Mouse (Mus musculus) cerebellum, adult (tissue): ENCODE data around the gene Dnah17.

ENCODE experiments used
- ATAC-seq: cut with Nextera tagmentation; 2 replicates; pipeline ENCODE4 v1.9.2; 2017; ENCODE audit warnings: mild to moderate bottlenecking, moderate library complexity, mixed read lengths; ENCODE audit not compliant: insufficient number of reproducible peaks, low FRiP score, low TSS enrichment

Dnah17 gene

DNA sequence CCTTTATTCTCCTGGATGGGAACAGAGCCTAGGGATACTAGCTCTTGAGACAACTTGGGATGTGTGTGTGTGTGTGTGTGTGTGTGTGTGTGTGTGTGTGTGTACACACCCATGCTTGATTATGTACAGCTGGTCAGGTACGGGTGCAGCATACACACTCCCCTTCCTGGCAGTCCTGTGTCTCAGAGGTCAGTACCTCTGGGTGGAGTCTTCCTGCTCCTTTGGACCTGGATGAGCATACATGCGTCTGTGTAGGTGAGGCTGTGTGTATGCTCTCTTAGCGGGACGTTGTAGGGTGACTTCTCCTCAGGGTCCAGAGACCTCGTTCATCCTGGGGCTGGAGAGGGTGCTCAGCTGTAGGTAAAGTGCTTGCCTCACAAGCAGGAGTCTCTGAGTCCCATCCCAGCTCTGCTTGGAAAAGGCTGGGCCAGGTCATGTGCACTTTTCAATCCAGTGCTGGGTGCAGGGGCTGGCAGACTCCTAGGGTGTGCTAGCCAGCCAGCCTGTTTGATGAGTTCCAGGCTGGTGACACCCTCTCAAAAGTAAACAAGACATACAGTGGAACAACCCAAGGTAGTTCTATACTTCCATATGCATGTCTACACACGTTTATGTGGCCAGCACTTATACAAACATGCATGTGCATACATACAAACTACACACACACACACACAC lies 131.0 kb downstream of the Dnah17 start:
- no peak for ATAC-seq

DNA sequence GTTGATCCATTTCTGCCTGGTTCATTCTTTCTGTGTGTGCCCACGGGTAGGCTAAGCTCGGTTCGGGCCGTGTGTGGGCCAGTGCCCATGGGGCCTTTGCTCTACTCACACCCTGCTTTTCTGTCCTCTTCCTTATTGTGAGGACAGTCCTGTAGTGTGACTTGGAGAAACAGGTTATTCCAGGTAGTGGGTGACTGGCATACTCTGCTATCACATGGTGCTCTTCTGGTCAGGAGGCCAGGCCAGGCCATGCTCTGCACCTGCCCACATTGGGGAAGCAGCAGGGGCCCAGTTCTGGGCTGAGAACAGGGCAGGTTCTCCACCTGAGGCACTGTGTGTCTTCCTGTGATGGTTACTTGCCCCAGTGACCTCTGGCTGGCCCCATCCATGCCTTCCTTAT lies 132.1 kb downstream of the Dnah17 start:
- ATAC-seq, result no peak

DNA sequence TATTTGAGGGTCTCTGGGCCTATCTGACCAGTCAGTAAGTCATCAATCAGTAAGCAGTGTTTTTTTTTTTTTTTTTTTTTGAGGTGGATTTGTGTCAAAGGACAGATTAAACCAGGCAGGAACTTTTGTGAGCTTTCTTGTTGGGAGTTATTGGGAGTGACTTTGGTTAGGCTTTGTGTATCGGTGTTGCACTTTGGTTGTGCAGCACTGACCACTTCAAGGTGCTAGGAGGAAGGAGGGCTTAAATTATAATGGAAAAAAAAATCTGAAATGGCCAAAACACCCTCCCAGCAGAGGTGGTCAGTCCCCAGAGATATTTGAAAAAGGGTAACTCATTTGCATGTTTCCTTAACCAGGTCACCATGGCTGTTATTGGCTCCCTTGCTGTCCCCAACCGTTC lies 133.3 kb downstream of the Dnah17 start:
- no peak for ATAC-seq

DNA sequence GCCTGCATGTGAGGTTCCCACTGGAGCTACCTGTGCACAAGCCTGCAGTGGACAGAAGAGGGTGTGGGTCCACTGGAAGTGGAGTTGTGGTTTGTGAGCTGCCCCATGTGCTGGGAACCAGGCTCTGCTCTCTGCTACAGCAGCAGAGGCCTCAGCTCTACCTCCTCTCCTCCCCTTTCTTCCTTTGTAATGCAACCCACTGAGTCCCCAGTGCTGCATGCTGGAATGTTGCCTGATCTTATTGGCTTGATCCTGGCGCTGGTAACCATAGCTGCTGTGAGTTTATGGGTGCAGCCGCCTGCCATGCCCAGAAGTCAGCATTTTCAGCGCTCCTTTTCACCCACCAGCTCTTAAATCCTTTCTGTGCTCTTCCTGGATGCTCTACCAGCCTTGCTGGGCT lies 134.4 kb downstream of the Dnah17 start:
- ATAC-seq, result no peak

DNA sequence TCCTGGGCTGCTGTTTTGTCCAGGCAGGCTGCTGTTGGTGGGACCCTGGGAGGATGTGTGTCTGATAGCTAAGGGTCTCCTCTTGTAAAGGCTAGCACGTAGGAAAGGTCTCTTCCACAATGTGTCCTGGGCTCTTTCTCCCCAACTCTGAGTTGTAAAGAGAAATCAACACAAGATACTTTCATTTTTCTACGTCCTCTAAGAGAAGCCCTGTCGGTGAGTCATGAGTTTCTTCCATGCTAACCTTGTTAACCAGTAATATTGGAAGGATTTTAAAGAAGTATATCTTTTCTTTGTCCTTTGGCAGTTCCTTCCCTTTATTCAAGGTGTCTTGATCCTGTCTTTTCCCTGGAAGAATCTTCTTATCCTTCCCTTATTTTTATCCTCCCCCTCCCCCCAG lies 134.8 kb downstream of the Dnah17 start:
- ATAC-seq, result no peak

DNA sequence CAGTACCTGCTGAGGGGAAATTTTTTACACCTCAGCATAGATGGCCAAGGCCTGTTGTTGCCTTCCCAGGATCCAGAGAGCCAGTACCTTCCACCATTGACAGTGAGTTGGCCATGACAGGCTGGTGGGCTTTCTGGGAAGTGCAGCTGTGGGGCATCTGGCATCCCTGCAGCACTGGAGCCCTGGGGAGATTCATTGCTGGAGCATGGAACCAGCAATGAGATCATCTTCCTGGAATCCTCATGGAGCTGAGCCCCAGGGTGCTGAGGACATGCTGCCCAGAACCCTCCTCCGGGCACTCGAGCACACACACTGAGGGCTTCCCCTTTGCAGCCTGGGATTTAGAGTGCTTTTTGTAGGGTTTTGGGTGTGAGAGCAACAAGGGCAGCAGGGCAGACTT lies 135.2 kb downstream of the Dnah17 start:
- no peak for ATAC-seq

DNA sequence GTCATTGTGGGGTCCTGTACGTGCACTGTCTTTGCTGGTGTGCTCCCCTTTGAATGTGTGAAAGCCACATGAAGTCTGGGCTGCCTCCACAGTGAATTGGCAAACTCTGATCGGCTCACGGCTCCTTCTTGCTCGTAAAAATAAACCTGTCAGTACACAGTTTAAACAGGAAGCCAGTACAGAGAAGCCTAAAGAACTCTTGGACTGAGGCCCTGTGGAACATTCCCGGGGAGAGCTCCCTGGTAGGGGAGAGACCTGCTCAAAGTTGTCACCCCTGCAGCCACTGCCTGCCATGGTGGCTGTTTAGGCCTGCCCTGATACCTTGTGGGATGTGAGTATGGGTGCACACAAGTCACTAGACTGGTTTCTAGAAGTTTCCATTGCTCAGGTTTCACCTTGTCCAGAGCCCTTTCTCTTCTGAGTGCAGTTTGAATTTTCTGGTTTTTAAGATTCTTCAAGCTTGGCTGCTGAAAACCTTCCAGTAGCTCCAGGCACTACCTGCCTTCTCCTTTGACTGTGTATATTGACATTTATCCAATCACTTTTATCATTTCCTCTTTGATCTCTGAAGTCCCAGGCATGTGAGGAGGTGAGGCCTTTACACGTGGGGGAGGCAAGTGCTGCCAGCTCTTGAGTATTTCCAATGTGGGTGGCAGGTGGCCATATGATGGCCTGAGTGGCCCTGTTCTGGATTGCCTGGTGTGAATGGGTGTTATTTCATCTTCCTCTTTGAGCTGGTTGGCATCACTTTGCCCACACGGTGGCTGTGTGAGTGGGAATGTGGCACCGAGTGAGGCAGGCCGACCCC lies 136.0 kb downstream of the Dnah17 start:
- ATAC-seq, result no peak

DNA sequence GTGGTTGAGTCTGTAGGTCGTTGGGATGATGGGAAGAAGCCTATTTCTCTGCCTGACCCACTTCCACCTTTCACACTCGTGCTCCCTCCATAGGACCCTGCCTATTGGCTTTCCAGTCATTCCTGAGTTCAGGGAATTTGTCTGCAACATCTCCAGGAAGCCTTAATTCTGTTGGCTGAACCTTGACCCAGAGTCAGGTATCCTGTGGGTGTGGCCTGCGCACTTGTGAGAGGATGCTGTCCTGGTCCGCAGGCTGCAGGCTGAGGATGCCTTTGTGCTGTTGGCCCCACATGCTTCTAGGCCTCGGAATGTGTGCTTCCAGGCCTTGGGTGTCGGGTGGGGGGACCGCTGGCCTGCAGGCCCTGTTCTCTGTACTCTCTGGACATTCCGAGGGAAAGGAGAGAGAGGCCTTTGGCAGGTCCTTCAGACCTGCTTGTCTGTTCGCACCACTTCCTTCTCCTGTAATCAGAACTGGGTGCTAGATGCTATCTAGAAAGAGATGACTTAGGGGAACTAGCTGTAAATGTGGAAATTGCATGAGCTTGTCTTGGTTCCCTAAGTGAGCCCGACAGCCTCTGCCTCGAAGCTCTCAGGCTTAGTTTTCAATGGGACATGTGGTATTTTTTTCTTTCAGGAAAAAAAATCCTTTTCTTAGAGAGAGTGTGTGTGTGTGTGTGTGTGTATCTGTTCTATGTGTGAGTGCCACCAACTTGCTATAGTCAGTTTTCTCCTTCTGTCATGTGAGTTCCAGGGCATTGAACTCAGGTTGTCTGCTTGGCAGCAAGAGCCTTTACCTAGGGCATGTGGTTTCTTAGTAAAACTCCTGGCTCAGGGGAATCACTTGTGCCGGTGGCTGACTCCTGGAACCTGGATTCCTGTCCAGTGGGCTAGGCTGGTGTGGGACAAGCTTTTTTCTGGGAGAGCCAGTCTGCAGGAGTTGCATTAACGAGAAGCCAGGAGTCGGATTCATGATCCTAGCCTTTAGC lies 137.0 kb downstream of the Dnah17 start:
- ATAC-seq, result no peak

DNA sequence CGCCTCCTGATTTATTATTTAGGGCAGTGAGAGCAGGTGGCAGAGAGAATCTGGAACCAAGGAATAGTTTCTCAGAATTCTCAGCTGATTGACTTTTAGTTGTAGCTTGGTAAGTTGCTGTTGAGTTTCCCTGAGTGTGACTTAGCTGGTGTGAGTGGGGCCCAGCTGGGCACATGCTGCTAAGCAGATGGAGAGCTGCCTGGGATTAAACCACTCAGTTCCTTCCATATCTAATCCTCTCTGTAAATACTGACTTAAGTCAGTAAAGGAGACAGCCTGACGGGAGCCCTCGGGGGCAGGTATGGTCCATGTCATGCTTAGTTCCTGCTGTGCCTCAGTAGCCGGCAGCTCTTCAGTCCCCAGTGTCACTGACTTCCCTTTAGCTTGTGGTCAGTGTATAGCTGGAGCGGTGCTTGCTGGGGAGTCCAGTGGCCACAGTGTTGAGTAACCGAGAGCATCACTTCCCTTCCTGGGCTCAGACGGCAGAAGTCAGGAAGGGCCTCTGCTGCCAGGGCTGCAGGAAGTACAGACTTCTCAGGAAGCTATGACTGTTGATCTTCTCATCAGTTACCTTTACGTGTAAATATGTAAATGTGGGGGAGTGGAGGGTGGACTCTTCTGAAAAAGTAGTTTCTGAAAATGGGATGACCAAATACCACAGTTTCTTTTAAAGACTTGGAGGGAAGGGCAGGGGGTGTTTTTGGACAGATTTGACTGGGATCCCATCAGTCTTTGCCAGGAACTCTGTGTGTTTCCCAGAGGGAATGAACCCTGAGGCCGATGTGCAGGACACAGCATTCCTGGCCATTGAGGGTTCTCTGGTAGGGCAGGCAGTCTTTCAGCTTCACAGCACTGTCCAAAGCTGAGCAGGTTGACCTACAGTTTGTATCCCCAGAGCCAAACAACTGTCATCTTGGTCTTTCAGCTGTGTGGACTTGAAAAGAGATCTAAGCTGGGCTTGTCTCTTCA lies 138.6 kb downstream of the Dnah17 start:
- no peak for ATAC-seq

DNA sequence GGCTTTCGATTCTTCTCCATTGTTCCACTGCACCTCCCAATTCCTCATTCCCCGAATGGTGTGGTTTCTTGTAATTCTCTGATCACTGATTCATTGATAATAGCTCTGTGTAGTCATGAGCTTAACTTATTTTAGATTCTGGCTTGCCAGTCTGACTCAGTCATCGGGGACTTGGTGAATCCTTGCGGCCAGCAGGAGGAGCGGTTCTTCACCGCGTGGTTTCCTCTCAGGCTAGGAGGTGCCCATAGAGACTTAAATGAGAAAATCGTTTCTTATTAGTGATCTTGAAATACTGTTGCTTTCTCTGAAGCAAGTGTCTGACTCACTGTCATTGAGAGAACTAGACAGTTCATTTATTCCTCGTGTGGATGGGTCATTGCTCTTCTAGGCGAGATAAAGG lies 140.5 kb downstream of the Dnah17 start:
- ATAC-seq, result no peak

DNA sequence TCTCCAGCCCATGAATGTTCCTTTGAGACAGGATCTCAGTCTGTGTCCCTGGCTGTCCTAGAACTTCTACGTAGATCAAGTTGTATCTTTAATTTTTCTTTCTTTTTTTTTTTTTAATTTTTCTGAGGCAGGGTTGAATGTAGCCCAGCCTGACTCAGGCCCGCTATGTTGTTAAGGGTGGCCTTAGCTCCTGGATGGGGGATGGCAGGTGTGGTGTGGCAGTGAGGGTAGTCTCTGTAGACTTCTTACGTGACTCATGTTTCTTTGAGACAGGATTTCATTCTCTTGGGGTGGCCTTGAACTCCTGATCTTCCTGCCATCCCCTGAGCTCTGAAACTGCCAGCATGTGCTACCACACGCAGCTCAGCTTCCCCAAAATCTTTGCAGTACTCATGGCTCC lies 141.2 kb downstream of the Dnah17 start:
- no peak for ATAC-seq

DNA sequence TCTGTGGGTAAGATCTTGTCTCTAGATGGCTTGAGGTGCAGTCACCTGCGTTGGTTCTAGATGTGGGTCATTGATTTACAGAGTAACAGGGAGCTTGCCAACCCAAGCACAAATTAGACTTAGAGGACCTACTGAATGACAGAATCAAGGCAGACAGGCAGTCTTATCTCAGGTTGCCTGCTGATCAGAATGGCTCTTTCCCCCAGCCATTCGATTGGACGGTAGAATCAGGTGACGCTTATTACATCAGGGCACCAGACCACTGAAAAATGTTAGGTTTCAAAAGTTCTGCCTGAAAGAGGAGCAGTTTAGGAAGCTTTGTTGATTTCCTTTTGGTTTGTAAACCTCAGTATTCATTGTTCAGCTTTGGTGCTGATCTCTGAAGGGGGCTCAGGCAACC lies 142.5 kb downstream of the Dnah17 start:
- ATAC-seq, result no peak

DNA sequence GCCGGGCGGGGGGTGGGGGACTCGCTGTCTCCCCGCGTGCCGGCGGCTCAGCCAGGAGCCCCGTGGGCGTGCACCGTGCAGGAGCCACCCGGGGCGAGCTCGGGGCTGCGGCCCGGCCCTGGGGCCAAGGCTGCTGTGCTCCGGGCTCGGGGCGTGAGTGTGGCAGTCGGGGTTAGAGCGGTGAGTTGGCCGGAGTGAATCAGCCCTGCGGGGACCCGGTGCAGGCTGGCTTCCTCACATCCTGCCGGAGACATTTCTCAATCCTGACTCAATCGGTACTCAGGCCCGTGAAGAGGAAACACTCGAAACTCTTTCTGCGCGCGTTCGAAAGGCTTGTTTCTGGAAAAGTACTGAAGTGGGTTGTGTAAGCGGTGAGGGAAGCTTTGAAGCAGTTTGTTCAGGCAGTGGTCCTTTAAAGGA lies 143.4 kb downstream of the Dnah17 start:
- ATAC-seq, result peak; percentile 64; the same call in 1 of the 2 replicates

DNA sequence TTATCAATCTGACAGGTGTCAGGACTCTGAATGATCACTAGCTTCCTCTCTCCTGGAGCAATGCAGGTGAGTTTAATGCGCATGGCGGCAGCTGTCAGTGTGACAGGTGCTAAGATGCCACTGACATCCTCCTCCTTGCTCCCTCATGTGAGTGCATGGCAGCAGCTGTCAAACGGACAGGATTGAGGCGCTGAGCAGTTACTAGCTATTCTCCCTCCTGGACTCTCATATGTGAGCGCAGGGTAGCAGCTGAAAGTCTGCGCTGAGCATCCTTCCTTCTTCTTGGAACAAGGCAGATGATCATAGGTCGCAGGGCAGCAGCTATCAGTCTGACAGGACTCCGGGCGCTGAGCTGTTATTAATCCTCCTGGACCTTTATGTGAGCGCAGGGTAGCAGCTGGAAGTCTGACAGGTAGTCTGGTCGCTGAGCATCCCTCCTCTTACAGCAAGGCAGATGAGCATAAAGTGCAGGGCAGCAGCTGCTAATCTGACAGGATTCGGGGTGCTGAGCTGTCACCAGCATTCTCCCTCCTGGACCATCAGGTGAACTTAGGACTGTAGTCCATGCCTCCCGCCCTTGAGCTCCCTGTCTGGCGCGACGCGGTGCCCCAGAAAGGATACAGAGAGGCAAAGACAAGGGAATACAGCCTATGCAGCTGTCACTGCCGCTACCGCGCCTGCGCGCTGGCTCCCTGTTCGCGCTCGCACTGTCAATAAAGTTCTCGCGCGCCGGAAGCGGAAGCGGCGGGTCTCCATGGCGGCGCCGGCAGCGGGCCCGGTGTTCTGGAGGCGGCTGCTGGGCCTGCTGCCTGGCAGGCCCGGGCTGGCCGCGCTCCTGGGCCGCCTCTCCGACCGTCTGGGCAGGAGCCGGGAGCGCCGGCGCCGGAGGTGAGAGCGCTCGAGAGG lies 144.1 kb downstream of the Dnah17 start, which contains the start of gene Pgs1:
Pgs1 (plus strand) TSS at position 167 of the 906 bp plus-strand sequence.
- ATAC-seq, result peak; percentile 93

DNA sequence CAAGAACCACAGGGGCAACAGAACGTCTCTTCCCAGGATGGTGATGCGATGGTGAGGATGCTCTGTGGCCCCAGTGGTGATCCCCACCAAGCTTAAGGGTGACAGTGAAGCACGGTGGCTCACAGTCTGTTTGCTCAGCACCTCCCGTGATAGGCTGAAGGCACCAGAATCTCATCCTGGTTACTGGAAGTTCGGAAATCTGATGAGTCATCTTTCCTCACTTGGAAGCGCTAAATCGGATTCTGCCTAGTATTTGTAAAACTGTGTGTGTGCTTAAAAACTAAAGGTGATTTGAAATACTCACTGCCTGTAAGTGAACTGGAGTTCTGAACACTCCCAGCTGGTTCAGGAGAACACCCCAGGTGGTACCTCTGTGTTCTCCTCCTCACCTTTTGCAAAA lies 146.7 kb downstream of the Dnah17 start:
- ATAC-seq, result no peak

DNA sequence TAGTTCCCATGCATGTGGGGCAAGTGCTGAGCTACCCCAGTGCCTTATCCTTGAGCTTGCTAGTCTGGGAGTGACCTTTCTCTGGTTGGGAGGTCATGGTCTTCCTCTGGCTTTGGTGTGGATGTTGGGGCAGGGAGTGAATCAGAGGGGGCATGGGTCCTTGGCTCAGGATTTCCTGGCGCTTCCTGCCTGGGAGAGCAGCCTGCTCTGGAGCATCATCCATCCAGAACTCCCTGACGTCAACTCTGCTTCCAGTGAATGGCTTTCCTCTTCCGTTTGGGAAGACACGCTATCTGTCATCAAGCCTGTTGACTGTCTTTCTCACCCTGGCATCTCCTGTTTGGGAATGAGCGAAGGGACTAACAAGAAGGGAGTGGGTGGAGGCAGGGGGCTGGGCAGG lies 148.0 kb downstream of the Dnah17 start:
- ATAC-seq, result no peak

DNA sequence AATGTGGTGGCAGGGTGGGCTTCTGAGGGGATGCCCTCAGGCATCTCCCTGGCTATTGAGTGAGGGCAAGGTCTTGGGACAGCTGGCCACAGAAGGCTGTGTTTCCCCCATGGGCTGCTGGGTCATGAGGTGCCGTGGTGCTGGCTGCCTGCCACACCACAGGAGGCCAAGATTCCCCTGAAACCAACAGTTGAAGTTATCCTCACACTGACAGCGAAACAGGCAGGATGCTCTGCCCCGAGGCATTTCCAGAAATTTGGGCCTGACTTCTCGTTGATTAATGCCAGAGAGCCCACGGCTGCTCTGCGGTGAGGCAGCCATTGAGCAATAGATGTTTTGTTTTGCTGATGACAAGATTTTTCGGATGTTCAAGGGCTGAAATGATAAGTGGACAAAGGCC lies 151.0 kb downstream of the Dnah17 start:
- ATAC-seq, result no peak

DNA sequence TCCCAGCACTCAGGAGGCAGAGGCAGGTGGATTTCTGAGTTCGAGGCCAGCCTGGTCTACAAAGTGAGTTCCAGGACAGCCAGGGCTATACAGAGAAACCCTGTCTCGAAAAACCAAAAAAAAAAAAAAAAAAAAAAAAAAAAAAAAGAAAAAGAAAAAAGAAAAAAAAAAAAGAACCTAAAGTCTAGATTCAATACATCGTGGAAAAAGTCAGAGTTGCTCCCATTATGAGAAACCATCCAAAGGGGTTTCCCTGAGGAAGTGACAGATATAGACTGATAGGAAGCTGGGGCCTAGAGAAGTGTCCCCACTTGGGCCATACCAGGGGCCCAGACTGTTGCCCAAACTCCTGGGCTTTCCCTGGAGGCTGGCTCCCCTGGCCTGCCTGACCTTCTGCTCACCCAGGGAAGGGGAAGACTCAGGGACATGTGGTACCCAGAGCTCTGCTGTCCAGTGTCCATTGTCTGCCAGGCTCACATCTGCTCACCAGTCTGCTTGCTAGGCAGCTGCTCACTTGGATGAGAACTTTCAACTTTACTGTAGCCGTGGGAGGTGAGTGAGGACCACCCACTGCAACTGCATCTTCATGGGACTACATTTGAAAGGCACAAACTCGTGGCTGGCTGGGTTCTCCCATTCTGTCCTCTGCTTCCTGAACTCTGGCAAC lies 152.6 kb downstream of the Dnah17 start:
- ATAC-seq, result no peak
